Mouse (Mus musculus): ENCODE data around the gene Khdc4. TPM values are rescaled to one million over a fixed set of nuclear protein-coding genes. Genes with fewer than 3 reads are reported as not detected.

Khdc4 gene
- polyA plus RNA-seq, 1 experiment from 2014 or later, result 91.4 TPM

DNA sequence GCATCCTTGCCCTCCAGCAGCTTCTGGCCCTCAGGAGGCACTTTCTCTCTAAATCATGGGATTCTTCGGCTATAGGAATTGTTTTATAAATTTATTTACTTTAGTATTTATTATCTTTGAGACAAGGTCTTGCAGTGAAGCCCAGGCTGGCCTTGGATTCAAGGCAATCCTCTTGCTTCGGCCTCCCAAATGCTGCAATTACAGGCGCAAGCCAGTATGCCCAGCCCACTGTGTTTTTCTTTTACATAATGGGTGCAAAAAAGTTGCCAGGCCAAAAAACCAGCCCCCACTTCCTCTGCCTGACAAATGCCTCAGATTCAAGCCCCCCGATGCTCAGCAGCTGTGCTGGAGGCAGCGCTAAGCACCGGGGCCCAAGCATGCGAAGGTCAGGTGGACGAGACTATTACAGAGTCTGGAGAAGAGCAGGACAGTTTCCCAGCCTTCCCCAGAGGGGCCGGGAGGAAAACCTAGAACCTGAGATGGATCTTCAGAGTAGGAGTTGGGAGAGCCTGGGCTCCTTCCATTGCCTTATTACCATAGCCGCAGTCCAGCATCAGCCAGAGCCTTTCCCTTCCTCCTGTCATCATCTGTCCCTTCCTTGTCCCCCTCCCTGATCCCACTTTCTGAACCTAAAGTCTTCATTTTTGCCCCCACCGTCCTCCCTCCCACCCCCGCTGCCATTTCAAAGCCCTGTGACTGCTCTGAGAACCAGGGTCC, 37.0 kb upstream of the Khdc4 start:
- Histone ChIP-seq H3K4me1 (0 out of 2 replicates have a peak, but pooled peaks cover 4% of the 10 kb centered on the region), H3K9me3 (replicated peaks) (no peaks in the 10 kb centered on the region), H3K9ac (no peak overlapping the region), H3K36me3 (peaks cover 47% of the 10 kb centered on the region), H3K27me3 (no peaks in the 10 kb centered on the region), H3K27ac (replicated peaks) (no peak overlapping the region), H3K4me3 (replicated peaks) (no peak overlapping the region), H3K4me2 (replicated peaks) (no peak overlapping the region)
- WGBS, result 79% methylated on average over 12 of the region's 12 CpGs
- ATAC-seq (ENCODE audit: insufficient number of reproducible peaks, low FRiP score, low TSS enrichment, low read depth), result no peak

GRCm38 (mm10) chr3:88649186-88649585, 36.4 kb upstream of the Khdc4 start:
- Histone ChIP-seq H3K9me3 (replicated peaks) (no peaks in the 10 kb centered on the region), H3K4me3 (replicated peaks) (no peak overlapping the region), H3K27ac (replicated peaks) (no peak overlapping the region), H3K27me3 (no peaks in the 10 kb centered on the region), H3K4me1 (0 out of 2 replicates have a peak, but pooled peaks cover 4% of the 10 kb centered on the region), H3K9ac (no peak overlapping the region), H3K36me3 (peaks cover 42% of the 10 kb centered on the region), H3K4me2 (replicated peaks) (no peak overlapping the region)
- ATAC-seq (ENCODE audit: insufficient number of reproducible peaks, low FRiP score, low TSS enrichment, low read depth), result no peak
- WGBS, result 78% methylated on average over 10 of the region's 10 CpGs

GRCm38 (mm10) chr3:88649967-88650366, 35.6 kb upstream of the Khdc4 start:
- Histone ChIP-seq H3K27me3 (no peaks in the 10 kb centered on the region), H3K36me3 (peaks cover 34% of the 10 kb centered on the region), H3K9ac (no peak overlapping the region), H3K4me1 (peaks cover 11% of the 10 kb centered on the region; the same call in 1 of the 2 replicates), H3K4me2 (replicated peaks) (no peak overlapping the region), H3K4me3 (replicated peaks) (no peak overlapping the region), H3K27ac (replicated peaks) (no peak overlapping the region), H3K9me3 (replicated peaks) (no peaks in the 10 kb centered on the region)
- ATAC-seq (ENCODE audit: insufficient number of reproducible peaks, low FRiP score, low TSS enrichment, low read depth), result no peak
- WGBS, result 94% methylated on average over 13 of the region's 13 CpGs

DNA sequence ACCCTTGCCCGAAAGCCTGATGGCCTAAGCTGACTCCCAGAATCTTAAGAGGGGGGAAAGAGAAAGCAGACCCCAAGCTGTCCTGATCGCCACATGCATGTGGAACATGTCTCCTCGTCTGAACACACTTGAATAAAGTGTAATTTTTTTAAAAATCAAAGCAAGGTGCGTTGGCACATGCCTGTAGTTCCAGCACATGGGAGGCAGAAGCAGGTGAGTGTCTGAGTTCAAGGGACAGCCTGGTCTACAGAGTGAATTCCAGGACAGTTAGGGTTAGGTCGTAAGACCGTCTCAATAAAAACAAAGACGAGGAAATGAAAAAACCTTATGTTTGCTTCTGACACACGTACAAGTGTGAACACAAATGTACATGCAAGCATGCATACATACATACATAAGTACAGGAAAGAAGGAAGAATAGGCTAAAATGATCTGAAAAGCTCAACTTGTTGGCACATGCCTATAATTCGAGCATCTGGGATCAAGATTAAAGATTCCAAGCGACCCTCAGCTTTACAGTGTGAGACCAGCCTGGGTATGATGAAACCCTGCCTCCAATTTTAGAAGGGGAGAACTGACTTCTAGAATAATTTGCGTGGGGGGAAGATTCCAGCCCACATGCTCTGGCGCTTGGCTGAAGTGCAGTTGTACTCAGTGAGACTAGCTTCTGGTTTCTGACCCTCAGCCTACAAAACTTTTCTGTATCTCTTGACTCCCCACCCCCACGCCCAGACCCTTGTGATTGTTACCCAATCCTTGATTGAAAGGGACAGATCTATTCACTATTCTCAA, 34.7 kb upstream of the Khdc4 start:
- Histone ChIP-seq H3K9me3 (replicated peaks) (no peaks in the 10 kb centered on the region), H3K4me2 (replicated peaks) (no peak overlapping the region), H3K9ac (no peak overlapping the region), H3K27me3 (no peaks in the 10 kb centered on the region), H3K36me3 (peaks cover 26% of the 10 kb centered on the region), H3K4me1 (peaks cover 14% of the 10 kb centered on the region; the same call in 1 of the 2 replicates), H3K4me3 (replicated peaks) (no peak overlapping the region), H3K27ac (replicated peaks) (no peak overlapping the region)
- ATAC-seq (ENCODE audit: insufficient number of reproducible peaks, low FRiP score, low TSS enrichment, low read depth), result no peak
- WGBS, result 59% methylated on average over 13 of the region's 13 CpGs

DNA sequence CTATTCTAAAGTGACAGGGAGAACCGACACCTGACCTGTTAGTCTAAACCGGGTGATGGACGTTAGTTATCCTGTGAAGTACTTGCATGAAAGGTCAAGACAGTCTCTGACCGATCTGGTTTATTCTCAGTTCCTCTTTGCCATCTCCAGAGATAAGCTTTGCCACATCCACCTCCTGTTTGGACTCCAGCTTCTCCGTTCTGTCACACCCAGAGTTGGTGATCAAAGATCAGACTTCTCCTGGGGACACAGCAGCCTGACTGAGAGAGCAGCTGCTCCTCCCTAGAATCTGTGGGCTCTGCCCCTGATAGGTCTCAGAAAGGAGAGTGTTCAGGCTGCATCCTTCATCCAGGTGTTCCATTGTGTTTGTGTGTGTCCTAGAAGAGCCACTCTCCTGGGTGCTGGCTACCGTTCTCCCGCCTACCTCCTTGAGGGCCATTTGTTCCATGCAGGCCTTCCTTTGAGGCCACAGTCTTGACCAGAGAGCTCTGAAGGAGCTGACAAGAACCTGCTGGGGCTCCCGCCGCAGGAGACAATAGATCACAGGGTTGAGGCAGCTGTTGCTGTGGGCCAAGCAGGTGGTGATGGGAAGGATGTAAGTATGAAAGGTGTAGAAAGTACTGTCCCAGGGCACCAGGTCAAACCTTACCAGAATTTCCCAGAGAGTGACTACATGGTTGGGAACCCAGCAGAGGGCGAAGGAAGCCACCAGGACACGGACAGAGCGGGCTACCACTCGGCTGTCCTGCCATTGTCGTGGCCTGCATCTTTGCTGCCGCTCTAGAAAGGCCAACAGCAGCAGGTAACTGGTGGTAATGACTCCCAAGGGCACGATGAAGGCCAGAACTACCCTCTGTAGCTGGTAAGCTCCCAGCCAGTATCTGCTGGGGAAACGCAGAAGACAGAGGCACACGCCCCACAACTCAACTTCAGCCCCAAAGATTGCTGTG, 33.7 kb upstream of the Khdc4 start:
- H3K36me3 ChIP-seq, result peaks cover 16% of the 10 kb centered on the region
- H3K4me3 ChIP-seq (replicated peaks), result no peak overlapping the region
- H3K9ac ChIP-seq, result no peak overlapping the region
- H3K27ac ChIP-seq (replicated peaks), result no peak overlapping the region
- ATAC-seq (ENCODE audit: insufficient number of reproducible peaks, low FRiP score, low TSS enrichment, low read depth), result no peak
- no peaks in the 10 kb centered on the region for H3K9me3 ChIP-seq (replicated peaks)
- H3K4me2 ChIP-seq (replicated peaks), result no peak overlapping the region
- WGBS, result 79% methylated on average over 18 of the region's 18 CpGs
- H3K27me3 ChIP-seq, result no peaks in the 10 kb centered on the region
- peaks cover 13% of the 10 kb centered on the region; the same call in 1 of the 2 replicates for H3K4me1 ChIP-seq

- Histone ChIP-seq H3K9me3 (replicated peaks) (no peaks in the 10 kb centered on the region), H3K4me2 (replicated peaks) (no peak within 1 kb of the TSS), H3K36me3 (0 out of 2 replicates have a peak, but pooled peaks cover 5% of the 10 kb centered on the region), H3K4me1 (peaks cover 10% of the 10 kb centered on the region; the same call in 1 of the 2 replicates), H3K27ac (replicated peaks) (no peak within 1 kb of the TSS), H3K27me3 (no peaks in the 10 kb centered on the region), H3K4me3 (replicated peaks) (no peak within 1 kb of the TSS), H3K9ac (no peak within 1 kb of the TSS)
- 0 out of 2 replicates have a peak, but pooled peaks have one; percentile 30 for ATAC-seq (ENCODE audit: insufficient number of reproducible peaks, low FRiP score, low TSS enrichment, low read depth)
- 81% methylated on average over 17 of the region's 17 CpGs for WGBS
Measured at GRCm38 (mm10) chr3:88652846-88653515, 32.6 kb upstream of the Khdc4 start, which contains the start of gene Rxfp4. TSS of gene Rxfp4 (minus strand) at chr3:88653142.

DNA sequence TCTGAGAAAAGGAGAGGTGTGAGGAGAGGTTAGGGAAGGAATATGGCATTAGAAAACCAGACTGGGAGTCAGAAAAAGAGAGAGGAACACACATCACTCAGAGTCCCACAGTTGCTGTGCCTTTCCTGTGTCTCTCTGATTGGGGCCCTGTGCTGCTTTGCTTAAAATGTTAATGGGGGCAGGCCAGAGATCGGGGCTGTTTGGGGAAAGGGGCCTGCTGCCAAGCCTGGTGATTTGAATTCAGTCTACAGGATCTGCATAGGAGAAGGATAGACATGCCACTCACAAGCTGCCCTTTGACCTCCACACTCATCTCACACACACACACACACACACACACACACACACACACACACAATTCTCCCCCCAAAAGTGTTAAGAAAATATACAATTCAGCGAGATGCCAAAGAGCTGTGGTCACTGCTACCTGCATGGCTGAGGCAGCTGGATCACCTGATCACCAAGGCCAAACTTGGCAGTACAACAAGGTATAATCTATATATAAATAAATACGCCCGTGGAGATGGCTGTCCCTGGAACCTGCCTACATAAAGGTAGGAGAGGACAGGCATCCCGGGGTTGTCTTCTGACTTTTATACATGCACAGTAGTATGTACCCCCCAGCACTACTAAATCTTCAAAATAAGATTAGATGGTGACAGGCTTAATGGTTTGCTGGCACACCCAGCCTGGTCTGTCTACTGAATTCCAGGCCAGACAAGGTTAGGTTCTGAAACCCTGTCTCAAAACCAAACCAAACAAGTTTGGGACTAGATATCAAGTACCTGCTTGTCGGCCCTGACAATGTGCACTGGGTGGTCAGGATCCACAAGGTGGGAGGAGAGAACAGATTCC, 31.9 kb upstream of the Khdc4 start:
- H3K27ac ChIP-seq (replicated peaks), result no peak overlapping the region; the same call in 1 of the 2 replicates
- H3K4me3 ChIP-seq (replicated peaks), result no peak overlapping the region
- H3K4me2 ChIP-seq (replicated peaks), result no peak overlapping the region
- ATAC-seq (ENCODE audit: insufficient number of reproducible peaks, low FRiP score, low TSS enrichment, low read depth), result no peak
- H3K9me3 ChIP-seq (replicated peaks), result no peaks in the 10 kb centered on the region
- H3K9ac ChIP-seq, result no peak overlapping the region
- H3K27me3 ChIP-seq, result no peaks in the 10 kb centered on the region
- 64% methylated on average over 6 of the region's 6 CpGs for WGBS
- peaks cover 10% of the 10 kb centered on the region; the same call in 1 of the 2 replicates for H3K4me1 ChIP-seq
- no peaks in the 10 kb centered on the region for H3K36me3 ChIP-seq

- 57% methylated on average over 4 of the region's 4 CpGs for WGBS
- no peaks in the 10 kb centered on the region for H3K27me3 ChIP-seq
- no peaks in the 10 kb centered on the region for H3K9me3 ChIP-seq (replicated peaks)
- no peak overlapping the region for H3K4me2 ChIP-seq (replicated peaks)
- ATAC-seq (ENCODE audit: insufficient number of reproducible peaks, low FRiP score, low TSS enrichment, low read depth), result no peak; the same call in 1 of the 2 replicates
- H3K4me3 ChIP-seq (replicated peaks), result no peak overlapping the region
- H3K4me1 ChIP-seq, result peaks cover 10% of the 10 kb centered on the region; the same call in 1 of the 2 replicates
- no peak overlapping the region for H3K9ac ChIP-seq
- H3K36me3 ChIP-seq, result no peaks in the 10 kb centered on the region
- no peak overlapping the region; the same call in 1 of the 2 replicates for H3K27ac ChIP-seq (replicated peaks)
Measured at GRCm38 (mm10) chr3:88654621-88655020, 31.0 kb upstream of the Khdc4 start.

- Histone ChIP-seq H3K36me3 (no peaks in the 10 kb centered on the region), H3K27me3 (no peaks in the 10 kb centered on the region), H3K4me1 (peaks cover 10% of the 10 kb centered on the region; the same call in 1 of the 2 replicates), H3K9me3 (replicated peaks) (no peaks in the 10 kb centered on the region), H3K27ac (replicated peaks) (no peak overlapping the region), H3K9ac (no peak overlapping the region), H3K4me3 (replicated peaks) (no peak overlapping the region), H3K4me2 (replicated peaks) (no peak overlapping the region)
- 57% methylated on average over 8 of the region's 8 CpGs for WGBS
- ATAC-seq (ENCODE audit: insufficient number of reproducible peaks, low FRiP score, low TSS enrichment, low read depth), result no peak
Measured at GRCm38 (mm10) chr3:88655619-88656018, 30.0 kb upstream of the Khdc4 start.
